Mouse (Mus musculus) cerebellum, adult 9-10 months (tissue): ENCODE measurements around the gene Rab8b.

Source experiments
- DNase-seq: peaks from one replicate; pipeline ENCODE4 v3.0.0; 2022

Rab8b gene

DNA sequence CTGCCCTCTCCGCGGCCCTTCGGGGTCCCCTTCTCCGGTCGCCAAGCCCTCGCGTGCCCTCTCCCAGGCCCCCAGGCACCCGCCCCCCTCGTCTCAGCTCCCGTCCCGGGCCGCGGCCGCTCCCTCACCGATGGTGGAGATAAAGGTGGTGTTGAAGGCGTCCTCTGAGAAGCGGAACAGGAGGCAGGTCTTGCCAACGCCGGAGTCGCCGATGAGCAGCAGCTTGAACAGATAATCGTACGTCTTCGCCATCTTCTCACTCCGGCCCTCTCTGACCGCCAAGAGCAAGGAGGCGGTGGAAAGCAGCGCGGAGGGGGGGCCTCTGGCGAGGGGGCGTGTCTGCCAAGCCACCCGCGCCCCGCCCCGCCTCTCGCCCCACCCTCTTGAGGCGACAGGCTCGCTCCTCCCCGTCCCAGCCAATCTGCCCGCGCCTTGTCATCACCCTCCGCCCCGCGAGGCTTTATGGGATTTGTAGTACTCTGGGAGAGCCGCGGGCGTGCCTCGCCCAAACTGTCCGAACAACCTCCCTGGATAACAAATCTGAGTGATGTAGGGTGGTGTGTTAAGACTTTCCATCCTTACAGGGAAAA, at the start of gene Rab8b:
Gene Rab8b (minus strand): TSS at position 306 of the 590 bp plus-strand sequence.
- peak; percentile 98 for DNase-seq

DNA sequence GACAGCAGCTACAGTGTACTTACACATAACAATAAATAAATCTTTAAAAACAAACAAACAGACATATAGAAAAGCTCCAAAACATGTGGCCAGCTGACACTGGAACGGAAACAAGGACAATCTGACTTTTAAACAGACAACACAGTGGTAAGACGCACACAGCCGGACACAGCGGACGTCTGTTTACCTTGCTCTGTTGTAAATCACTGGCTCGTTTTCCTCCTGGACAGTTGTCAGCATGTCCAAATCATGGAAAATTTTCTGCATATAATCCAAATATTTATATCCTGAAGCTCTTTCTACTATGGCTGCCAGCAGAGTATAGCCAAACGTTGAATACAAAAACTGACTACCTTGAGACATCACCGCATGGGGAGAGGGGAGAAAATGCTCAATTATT, 48.0 kb upstream of the Rab8b start:
- no peak for DNase-seq

DNA sequence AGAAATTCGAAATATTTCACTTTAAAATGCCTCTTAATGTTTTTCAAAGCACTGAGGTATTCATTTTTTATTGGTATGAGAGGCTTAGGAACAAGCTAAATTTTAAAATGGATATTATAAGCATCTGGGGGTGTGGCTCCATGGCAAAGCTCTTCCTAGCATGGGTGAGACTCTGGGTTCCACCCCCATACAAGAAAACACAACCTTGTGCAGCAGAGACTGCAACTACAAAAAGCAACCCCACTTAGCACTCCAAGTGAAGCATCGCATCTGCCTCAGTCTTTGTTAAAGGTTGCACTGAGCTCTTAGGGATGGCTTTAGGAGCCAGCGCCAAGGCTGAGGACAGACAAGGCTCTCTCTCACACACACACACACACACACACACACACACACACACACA, 42.0 kb upstream of the Rab8b start:
- DNase-seq = no peak

DNA sequence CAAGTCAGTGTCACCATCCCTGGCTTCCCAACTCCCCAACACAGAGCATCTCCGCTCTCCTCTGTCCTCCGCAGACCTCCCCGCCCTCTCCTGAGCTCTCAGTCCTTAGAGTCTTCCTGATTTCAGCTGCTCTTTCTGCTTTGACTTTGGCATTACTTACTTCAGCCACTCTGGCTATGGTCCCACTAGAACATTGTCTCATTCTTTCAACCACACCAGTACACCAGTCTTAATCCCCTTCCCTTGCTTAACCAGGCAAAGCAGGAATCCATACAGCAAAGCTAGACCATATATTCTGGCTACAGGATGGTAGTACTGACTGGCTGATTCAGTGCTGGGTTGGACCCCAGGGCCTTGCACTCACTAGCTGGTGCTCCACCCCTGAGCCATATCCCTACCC, 38.0 kb upstream of the Rab8b start:
- DNase-seq = no peak

DNA sequence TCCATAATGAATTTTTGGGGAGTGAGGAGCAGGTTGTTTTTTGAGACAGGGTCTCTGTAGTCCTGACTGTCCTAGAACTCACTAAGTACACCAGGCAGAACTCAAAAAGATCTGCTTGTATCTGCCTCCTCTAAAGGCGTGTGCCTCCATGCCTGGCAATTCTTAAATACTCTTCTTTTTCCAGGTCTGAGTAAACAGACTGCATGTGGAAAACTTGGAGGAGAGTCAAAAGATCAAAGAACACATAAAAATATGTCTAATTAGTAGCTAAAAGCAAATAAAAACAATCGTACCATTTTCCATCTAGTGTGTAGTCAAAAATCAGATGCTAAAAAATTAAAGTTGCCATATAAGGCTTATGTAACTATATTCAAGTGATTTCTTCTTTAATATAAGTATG, 33.4 kb upstream of the Rab8b start:
- no peak for DNase-seq

DNA sequence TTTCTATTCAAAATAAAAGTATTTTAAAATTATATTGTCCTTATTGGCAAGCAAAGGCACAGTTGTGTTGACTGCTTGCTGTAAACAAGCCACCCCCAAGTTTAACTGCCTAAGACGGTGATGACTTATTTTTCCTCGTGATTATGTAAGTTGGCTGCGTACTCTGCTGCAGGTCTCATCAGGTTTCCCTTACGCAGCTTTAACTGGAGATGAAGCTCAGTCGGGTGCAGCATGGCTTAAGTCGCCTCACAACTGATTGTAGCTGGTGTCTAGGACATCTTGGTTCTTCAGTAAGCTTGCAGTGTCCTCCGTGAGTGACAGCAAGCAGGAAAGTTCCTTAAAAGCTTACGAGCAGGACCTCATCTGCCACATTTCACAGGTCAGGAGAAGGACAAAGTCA, 32.8 kb upstream of the Rab8b start:
- DNase-seq = no peak

DNA sequence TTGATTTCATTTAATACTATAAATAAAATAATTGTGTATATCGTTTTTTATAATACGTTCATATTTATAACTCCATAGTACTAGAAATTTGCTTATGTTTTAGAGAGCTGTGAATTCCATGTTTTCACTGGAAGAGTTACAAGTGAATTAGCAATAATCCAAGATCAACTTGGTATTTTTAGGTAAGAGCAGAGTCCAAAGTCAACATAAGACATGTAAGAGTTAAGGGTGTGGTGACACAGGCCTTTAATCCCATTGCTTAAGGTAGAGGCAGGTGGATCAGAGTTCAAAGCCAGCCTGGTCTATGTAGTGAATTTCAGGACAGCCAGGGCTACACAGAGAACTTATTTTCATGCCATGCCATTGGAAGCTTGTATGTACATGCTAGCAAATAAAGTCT, 29.0 kb upstream of the Rab8b start:
- DNase-seq = no peak

DNA sequence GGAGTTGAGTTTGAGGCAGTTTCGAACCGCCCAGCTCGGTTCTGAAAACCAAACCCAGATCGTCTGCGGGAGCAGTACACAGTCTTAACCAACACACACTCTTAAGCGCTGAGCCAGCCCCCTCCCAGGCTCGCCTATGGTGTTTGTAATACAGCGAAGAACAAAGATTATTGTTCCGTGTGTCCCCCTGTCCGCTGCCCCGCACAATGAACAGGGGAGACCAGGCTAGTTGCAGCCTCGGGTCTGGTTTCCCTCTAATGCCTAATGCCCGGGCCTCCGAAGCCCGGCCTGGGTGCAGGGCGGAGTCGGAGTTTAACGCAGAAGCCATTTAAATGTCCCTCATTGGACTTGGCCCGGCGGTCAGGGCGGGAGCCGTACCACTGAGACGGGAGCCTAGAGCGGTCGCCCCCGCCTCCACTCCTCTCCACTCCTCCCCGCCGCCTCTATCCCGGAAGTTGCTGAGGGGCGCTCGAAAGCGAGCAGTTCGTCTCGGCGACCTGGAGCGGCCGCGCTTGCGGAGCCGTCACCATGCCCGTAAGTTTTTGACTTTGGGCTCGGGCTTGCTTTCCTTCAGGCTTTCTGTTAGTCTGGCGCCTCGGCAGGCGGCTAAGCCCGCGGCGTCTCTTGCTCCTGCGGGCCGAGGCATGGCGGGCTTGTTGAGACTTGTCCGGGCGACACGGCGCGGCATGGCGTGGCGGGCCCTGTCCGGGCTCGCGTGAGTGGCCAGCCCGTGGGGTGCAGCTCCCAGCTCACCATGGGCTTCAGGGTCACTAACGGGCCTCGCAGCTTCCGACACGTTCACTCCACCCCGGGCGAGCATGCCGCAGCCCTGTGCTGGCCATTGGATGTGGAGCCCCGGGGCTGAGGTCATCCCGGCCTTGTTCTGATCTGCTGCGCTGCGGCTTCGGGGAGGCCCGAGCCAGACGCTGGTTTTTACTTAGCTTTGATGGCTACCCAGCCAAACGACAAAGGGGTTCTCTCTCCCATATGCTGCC, 26.5 kb upstream of the Rab8b start, which contains the start of gene Rps27l:
Gene Rps27l (plus strand): TSS at position 440 of the 995 bp plus-strand sequence.
- DNase-seq = peak; percentile 93

DNA sequence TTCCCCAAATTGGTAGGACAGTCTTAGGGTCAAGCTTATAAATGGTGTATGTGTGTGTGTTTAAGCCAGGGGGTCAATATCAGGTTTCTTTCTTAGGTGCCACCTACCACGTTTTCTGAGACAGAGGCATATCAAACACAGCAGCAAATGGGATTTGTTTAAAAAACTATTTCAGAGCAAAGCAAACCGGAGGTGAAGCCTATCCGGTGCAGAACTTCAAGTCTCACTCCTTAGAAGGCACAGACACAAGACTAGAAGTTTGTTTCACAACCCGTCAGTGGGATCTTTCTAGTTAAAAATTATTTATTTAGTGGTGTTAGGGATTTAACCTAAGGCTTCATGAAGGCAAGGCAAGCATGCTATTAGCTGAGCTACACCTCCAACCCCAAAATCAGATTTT, 25.7 kb upstream of the Rab8b start:
- peak; percentile 23 for DNase-seq

DNA sequence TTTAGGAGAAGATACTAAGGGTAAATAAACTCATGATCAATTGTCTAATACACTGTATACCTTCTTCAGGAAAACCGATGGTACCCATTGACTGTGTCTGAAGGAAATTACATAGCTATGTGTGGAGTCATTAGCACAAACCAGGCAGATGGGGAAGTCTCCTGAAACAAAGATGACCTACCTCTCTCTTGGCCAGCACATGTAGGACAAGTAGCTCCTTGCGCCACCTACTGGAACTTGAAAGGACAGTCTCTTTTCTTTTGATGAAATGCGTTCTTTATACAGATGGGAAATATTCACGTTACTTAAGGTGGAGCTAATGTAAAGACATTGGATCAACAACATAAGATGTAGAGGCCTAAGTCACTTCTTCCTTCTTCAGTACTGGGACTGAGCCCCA, 19.3 kb upstream of the Rab8b start:
- peak; percentile 82 for DNase-seq

DNA sequence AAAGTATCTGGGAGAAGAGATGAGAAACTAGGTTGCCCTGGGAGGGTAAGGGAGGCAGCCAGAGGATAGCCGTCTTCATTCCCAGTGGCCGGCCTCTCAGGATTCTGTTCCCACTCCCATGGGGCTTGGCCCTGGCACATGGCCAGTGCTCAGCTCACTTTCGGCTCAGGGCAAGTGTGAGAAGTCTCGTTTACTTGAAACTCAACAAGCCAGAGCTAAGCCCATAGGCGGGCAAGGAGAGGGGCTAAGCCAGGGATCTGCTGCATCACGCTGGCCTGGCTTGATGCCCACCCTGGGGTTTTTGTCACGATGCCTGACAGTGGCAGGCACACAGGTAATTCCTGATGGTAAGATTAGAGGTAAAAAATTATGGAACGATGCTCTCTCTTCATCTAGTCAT, 18.0 kb upstream of the Rab8b start:
- DNase-seq = no peak

DNA sequence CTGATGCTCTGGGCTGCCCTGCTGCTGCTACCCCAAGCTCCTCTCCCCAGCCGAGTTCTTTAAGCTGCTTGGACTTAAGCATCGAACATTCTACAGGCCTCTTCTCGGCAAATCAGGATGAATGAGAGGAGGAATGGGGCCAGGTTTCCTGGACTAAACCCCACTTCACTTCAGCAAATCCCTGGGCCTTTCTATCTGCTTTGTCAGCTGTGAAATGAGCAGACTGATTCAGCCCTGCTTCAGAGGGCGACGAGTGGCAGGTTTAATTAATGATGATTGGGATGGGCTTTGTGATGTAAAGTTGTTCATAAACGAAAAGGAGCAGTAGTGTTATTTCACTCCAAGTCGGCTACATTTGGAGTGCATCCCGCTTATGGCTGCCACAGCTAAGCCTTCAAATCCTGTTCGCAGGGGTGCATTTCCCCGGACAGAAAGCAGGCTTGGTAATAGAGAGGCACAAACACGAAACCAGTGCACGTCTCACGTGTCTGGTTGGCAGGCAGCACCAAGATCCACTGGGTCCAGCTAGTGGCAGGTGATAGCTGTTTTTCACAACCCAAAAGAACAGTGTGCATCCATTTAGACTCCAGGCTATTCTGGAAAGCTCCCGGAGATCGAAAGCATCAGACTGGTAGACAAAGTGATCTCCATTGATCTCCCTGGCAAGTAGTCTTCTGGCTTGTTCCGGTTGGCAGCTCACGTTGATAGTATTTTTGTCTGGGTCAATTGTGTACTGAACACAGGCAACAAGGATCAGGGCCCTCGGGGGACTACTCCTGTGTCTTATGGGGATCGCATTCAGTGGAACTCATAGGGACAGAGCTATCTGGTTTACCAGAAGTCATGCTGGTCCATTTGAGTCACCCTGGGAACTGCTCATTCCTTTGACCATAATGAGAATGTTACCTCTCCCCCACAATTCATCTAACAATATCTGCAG, 14.7 kb upstream of the Rab8b start:
- DNase-seq = no peak

DNA sequence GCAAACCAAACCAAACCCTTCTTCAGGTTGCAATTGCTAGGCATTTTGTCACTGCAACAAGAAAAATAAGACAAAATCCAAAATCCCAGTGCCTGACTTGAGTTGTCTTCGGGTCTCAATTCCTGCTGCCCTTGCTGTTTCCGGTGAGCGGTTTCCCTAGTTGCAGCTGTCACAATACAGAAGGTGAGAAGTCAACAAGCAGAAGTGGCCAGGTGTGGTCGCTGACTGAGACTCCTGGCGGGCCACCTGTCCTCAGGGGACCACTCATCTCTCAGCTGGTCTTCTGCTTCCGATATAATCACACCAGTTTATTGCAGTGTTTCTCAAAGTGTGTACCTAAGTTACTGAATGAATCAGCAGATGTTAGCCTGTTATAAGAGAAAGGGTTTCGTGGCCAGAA, 10.9 kb upstream of the Rab8b start:
- no peak for DNase-seq

DNA sequence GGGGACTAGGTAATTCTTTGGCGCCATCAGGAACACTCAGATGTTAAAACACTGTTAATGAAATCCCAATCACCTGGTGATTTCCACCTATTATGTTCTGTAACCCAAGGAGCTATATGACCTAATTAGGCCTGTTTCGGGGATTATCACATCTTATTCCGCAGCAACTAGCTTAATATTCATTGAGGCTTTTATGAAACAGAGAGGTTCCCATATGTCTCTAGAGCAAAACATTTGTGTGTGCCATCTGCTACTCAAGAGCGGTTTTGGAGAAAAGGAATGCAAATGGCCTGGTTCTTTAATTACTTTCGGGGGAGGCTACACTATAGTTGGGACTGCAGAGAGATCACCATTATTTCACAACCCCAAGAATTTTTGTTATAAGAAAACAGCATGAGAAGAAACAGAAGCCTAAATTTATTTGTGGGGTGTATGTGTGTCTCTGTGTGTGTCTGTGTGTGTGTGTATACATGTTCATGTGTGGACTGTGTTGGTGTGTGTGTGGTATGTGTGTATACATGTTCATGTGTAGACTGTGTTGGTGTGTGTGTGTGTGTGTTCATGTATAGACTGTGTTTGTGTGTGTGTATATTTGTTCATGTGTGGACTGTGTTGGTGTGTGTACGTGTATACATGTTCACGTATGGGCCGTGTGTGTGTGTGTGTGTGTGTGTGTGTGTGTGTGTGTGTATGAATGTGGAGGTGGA, 8.4 kb upstream of the Rab8b start:
- peak; percentile 86 for DNase-seq

DNA sequence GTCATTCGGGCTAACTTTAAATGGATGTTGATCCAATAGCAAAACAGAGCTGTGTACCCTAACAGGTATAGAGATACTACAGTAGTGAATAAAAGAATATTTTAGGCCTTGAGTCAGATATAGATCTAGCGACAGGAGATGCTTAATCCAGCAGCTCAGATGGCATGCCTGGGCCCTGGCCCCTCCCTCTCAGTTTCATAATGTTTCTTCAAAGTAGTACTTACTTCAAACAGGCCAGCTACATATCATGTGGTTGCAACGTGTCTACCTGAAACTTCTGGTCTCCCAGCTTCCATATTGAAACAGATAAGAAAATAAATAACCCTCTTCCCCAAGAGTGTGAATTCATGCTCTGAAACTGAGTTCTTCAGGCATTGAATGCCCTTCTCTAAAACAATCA, 6.4 kb upstream of the Rab8b start:
- DNase-seq = no peak

DNA sequence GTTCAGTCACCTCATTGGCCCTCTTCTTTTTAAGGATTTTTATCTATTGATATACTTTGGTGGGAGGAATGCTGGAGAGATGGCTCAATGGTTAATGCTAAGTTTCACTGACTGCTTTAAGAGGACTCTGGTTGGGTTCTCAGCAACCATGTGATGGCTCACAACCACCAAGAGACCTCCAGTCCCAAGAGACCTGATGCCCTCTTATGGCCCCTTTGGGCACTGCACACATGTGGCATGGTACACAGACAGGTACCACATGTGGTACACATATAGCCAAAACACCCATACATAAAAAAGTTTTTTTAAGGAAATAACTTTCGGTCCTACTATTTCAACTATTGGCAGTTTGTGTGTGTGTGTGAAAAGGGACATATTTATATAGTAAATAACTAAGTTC, 2.6 kb upstream of the Rab8b start:
- DNase-seq = no peak

DNA sequence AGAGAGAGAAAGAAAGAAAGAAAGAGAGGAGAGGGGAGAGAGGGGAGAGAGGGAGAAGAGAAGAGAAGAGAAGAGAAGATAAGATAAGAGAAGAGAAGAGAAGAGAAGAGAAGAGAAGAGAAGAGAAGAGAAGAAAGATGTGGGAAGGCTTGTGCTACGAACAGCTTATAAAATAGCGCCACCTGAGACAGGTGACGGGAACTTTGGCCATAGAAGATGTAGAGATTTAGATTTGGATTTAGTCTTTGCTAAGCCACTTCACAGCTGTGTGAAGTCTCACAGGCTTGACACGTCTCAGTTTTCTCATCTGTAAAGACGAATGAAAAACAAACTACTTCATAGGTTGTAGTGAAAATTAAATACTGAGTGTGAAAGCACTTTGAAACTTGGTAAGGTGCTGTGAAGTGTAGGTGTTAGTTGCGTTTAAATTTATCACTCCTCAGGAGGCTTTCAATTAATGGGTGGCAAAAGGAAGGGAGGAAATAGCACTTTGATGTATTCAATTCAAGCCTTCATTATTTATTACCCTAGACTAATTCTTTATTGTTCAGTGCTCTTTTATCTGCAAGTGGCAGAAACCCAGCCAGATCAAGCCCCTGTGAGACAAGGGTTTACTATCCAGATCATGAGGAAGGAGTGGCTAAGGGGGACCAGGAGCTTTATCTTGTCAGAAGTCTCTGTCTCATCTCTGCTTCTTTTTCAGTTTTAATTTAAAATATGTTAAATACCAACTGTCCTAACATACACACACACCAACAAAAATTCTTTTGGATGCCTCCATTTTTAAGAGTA, 1.2 kb upstream of the Rab8b start:
- DNase-seq = no peak

DNA sequence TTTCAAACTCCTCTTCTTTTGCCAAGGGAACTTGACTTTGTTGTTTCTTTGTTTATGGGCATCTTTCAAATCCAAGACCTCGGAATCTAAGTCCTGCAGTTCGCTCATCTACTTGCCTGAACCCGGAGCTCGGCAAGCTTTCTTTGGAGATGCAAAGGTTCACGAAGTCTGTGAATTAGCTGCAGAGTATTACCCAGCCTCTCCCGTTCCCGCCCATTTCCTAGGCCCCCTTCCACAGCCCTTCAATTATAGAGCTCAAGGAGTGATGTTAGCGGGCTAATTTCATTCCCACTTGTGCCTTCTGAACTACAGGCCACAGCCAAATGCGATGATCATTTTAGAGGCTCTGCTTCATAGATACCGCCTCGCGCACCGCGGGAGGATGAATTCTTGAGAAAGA, 494 bp upstream of the Rab8b start:
- no peak for DNase-seq

DNA sequence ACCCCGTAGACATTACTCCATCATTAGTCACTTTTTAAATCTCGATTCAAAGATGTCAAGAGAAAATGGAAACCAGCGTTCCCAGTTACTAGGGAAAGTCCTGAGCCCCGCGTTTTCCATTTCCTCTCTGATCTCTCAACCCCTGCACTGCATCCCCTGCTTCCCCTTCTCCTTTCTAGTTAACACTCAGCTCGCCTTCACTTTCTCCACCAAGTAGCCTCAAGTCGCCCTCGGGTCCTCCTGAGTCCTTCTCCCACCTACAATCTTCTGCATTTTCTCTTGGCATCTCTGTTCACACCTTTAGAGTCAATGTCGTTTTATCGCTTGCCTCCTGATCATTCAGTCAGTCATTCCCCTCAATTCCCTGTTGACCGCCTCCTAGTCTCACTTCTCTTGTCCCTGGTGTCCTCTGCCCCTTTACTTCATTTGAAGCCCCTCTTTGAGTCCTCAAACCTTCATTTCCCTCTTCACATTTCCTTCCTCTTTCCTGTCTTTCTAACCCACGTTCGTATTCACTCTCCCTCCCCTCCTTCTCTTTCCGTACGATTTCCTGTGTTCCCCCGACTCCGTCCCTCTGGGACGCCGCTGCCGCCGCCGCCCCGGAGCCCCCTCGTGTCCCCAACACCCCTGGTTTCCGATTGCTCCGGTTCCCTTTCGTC, 686 bp downstream of the Rab8b start:
- DNase-seq = no peak

DNA sequence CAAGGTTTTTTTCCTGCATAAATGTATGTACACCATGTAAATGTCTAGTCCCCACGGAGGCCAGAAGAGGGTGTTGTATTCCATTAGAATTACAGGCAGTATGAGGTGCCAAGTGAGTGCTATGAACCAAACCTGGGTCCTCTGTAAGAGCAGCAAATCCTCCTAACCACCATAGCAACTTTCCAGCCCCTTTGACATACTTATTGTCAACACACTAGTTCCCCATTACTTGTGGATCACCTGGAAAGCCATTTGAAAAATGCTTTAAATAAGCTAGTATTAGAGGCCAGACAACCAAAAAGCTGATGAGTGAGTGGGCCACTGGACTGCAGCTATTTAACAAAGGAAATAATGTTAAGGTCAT, 1.6 kb downstream of the Rab8b start:
- DNase-seq = no peak

DNA sequence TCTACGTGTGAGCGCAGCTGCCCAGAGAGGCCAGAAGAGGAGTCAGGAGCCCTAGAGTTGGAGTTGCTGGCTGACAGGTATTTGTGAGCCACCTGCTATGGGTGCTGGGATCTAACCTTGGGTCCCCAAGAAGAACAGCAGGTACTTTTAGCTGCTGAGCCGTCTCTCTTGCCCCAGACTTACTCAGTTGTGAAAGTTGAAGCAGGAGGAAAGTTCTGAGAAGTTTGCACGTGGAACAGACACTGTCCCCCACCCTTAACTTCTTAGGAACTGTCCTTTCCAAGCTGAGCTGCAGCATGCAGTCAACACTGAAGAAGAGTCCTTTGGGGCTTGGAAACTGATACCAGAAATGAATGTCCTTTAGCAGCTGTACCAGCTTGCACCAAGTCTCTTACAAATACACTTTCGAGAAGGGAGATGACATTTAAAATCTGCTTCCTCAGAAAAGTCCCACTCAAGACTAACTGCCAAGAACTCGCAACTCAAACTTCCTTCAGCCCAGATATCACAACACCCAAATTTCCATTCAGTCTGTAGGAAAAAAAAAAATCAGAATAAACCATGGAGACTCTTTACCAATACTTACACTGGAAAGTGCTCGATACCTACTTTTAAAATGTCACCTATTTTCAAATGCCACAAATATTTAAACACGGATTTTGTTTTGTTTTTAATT, 2.1 kb downstream of the Rab8b start:
- DNase-seq = no peak
